Mouse (Mus musculus) midbrain, embryonic 10.5 days (tissue): ENCODE results near the gene Wdr91. TPM values are rescaled to one million over a fixed set of nuclear protein-coding genes. Genes with fewer than 3 reads are reported as not detected.
A peak's percentile ranks its signal among the peaks of the same experiment; 100 is the strongest.

Experiments
- DNase-seq: peaks from one replicate; pipeline ENCODE4 v3.0.0-alpha.2; 2017; ENCODE audit warnings: low spot score
- H3K27ac ChIP-seq: fragments of 300-500 bp; sonication (generic); replicated peaks from 2 replicates; pipeline ENCODE4 v1.5.1; 2016; ENCODE audit warnings: mild to moderate bottlenecking
- H3K27me3 ChIP-seq: fragments of 300-500 bp; sonication (generic); 2 replicates; pipeline ENCODE4 v1.6.1; 2016; ENCODE audit warnings: low read depth, mild to moderate bottlenecking; ENCODE audit not compliant: poor library complexity, severe bottlenecking
- H3K36me3 ChIP-seq: fragments of 300-500 bp; sonication (generic); 2 replicates; pipeline ENCODE4 v1.6.1; 2016; ENCODE audit warnings: mild to moderate bottlenecking, moderate library complexity
- H3K4me1 ChIP-seq: fragments of 300-500 bp; sonication (generic); 2 replicates; pipeline ENCODE4 v1.6.1; 2016
- H3K4me3 ChIP-seq: fragments of 300-500 bp; sonication (generic); 2 replicates; pipeline ENCODE4 v1.5.1; 2016; ENCODE audit warnings: mild to moderate bottlenecking, moderate library complexity
- H3K9me3 ChIP-seq: fragments of 300-500 bp; sonication (generic); replicated peaks from 2 replicates; pipeline ENCODE4 v1.6.1; 2016; ENCODE audit warnings: mild to moderate bottlenecking
- WGBS: fragments of 180-500 bp; shearing (Covaris S2); methylation state at CpG from one replicate; pipeline ENCODE4 v1.1.7; 2016; 5-methylcytosine and 5-hydroxymethylcytosine counted together
- polyA plus RNA-seq: library from polyadenylated mRNA; unstranded; fragments of >200 nt; fragmentation: Nextera tagmentation; extraction: Ambion mirVana; gene quantifications from 2 replicates; pipeline ENCODE4 v1.2.1, GENCODE M21; 2016

Gene Wdr91
- polyA plus RNA-seq, 1 experiment from 2014 or later, result 11.4 TPM

- DNase-seq, result no peak
- WGBS, result 88% methylated on average over 8 of the region's 8 CpGs
- Histone ChIP-seq H3K4me1 (peaks cover 15% of the 10 kb centered on the region), H3K9me3 (no peaks in the 10 kb centered on the region), H3K27me3 (no peaks in the 10 kb centered on the region), H3K27ac (no peak overlapping the region), H3K4me3 (no peak overlapping the region), H3K36me3 (no peaks in the 10 kb centered on the region)
Measured at GRCm38 (mm10) chr6:34939451-34939850, 28.8 kb upstream of the Wdr91 start.

GRCm38 (mm10) chr6:34938929-34939325 lies 28.3 kb upstream of the Wdr91 start:
- Histone ChIP-seq H3K27ac (no peak overlapping the region), H3K36me3 (no peaks in the 10 kb centered on the region), H3K4me1 (peaks cover 11% of the 10 kb centered on the region), H3K27me3 (no peaks in the 10 kb centered on the region), H3K4me3 (no peak overlapping the region), H3K9me3 (no peaks in the 10 kb centered on the region)
- WGBS, result 51% methylated on average over 4 of the region's 4 CpGs
- DNase-seq, result no peak

- Histone ChIP-seq H3K27ac (no peak overlapping the region), H3K9me3 (no peaks in the 10 kb centered on the region), H3K4me1 (peaks cover 11% of the 10 kb centered on the region), H3K36me3 (no peaks in the 10 kb centered on the region), H3K4me3 (no peak overlapping the region), H3K27me3 (no peaks in the 10 kb centered on the region)
- DNase-seq, result no peak
- 79% methylated on average over 7 of the region's 7 CpGs for WGBS
Measured at GRCm38 (mm10) chr6:34938280-34938928, 27.7 kb upstream of the Wdr91 start.

GRCm38 (mm10) chr6:34936743-34937142 lies 26.1 kb upstream of the Wdr91 start:
- Histone ChIP-seq H3K36me3 (no peaks in the 10 kb centered on the region), H3K4me1 (peaks cover 10% of the 10 kb centered on the region), H3K27me3 (no peaks in the 10 kb centered on the region), H3K27ac (no peak overlapping the region), H3K9me3 (no peaks in the 10 kb centered on the region), H3K4me3 (no peak overlapping the region)
- 74% methylated on average over 5 of the region's 5 CpGs for WGBS
- no peak for DNase-seq

- H3K9me3 ChIP-seq, result no peaks in the 10 kb centered on the region
- no peak overlapping the region for H3K27ac ChIP-seq
- WGBS, result 81% methylated on average over 1 of the region's 1 CpGs
- H3K4me1 ChIP-seq, result no peaks in the 10 kb centered on the region
- no peaks in the 10 kb centered on the region for H3K27me3 ChIP-seq
- H3K4me3 ChIP-seq, result no peak overlapping the region
- no peak for DNase-seq
- H3K36me3 ChIP-seq, result no peaks in the 10 kb centered on the region
Measured at GRCm38 (mm10) chr6:34932633-34933032, 22.0 kb upstream of the Wdr91 start.

- no peak overlapping the region for H3K4me3 ChIP-seq
- H3K4me1 ChIP-seq, result no peaks in the 10 kb centered on the region
- H3K27me3 ChIP-seq, result no peaks in the 10 kb centered on the region
- no peak overlapping the region for H3K27ac ChIP-seq
- no peaks in the 10 kb centered on the region for H3K36me3 ChIP-seq
- no peak for DNase-seq
- WGBS, result 93% methylated on average over 8 of the region's 8 CpGs
- H3K9me3 ChIP-seq, result no peaks in the 10 kb centered on the region
Measured at GRCm38 (mm10) chr6:34927594-34927993, 16.9 kb upstream of the Wdr91 start.

- 48% methylated on average over 4 of the region's 4 CpGs for WGBS
- Histone ChIP-seq H3K9me3 (no peaks in the 10 kb centered on the region), H3K27ac (no peak overlapping the region), H3K4me1 (no peaks in the 10 kb centered on the region), H3K36me3 (no peaks in the 10 kb centered on the region), H3K4me3 (no peak overlapping the region), H3K27me3 (no peaks in the 10 kb centered on the region)
- peak; percentile 76 for DNase-seq
Measured at GRCm38 (mm10) chr6:34927156-34927555, 16.5 kb upstream of the Wdr91 start.

GRCm38 (mm10) chr6:34921941-34922340 lies 11.3 kb upstream of the Wdr91 start:
- Histone ChIP-seq H3K27ac (no peak overlapping the region), H3K36me3 (no peaks in the 10 kb centered on the region), H3K4me1 (no peaks in the 10 kb centered on the region), H3K4me3 (no peak overlapping the region), H3K27me3 (no peaks in the 10 kb centered on the region), H3K9me3 (no peaks in the 10 kb centered on the region)
- 47% methylated on average over 14 of the region's 14 CpGs for WGBS
- DNase-seq, result peak; percentile 45

GRCm38 (mm10) chr6:34920631-34921030 lies 10.0 kb upstream of the Wdr91 start:
- H3K27me3 ChIP-seq, result no peaks in the 10 kb centered on the region
- no peaks in the 10 kb centered on the region for H3K4me1 ChIP-seq
- WGBS, result 96% methylated on average over 12 of the region's 12 CpGs
- no peaks in the 10 kb centered on the region for H3K9me3 ChIP-seq
- no peak for DNase-seq
- H3K4me3 ChIP-seq, result no peak overlapping the region
- no peaks in the 10 kb centered on the region for H3K36me3 ChIP-seq
- no peak overlapping the region for H3K27ac ChIP-seq

GRCm38 (mm10) chr6:34919956-34920355 lies 9.3 kb upstream of the Wdr91 start, which contains the start of gene Stra8:
Stra8 (plus strand) TSS chr6:34920163.
- H3K4me1 ChIP-seq, result no peaks in the 10 kb centered on the region
- no peaks in the 10 kb centered on the region for H3K27me3 ChIP-seq
- no peaks in the 10 kb centered on the region for H3K36me3 ChIP-seq
- DNase-seq, result no peak
- H3K4me3 ChIP-seq, result no peak within 1 kb of the TSS
- no peak within 1 kb of the TSS for H3K27ac ChIP-seq
- H3K9me3 ChIP-seq, result no peaks in the 10 kb centered on the region
- 56% methylated on average over 10 of the region's 10 CpGs for WGBS

GRCm38 (mm10) chr6:34919146-34919545 lies 8.5 kb upstream of the Wdr91 start:
- WGBS, result 79% methylated on average over 7 of the region's 7 CpGs
- no peak for DNase-seq
- no peaks in the 10 kb centered on the region for H3K9me3 ChIP-seq
- H3K36me3 ChIP-seq, result no peaks in the 10 kb centered on the region
- H3K4me1 ChIP-seq, result no peaks in the 10 kb centered on the region
- no peak overlapping the region for H3K27ac ChIP-seq
- H3K27me3 ChIP-seq, result no peaks in the 10 kb centered on the region
- no peak overlapping the region for H3K4me3 ChIP-seq

GRCm38 (mm10) chr6:34914462-34914861 lies 3.8 kb upstream of the Wdr91 start:
- Histone ChIP-seq H3K4me1 (peaks cover 12% of the 10 kb centered on the region), H3K36me3 (no peaks in the 10 kb centered on the region), H3K27ac (no peak overlapping the region), H3K9me3 (no peaks in the 10 kb centered on the region), H3K4me3 (no peak overlapping the region), H3K27me3 (no peaks in the 10 kb centered on the region)
- no peak for DNase-seq
- 89% methylated on average over 3 of the region's 3 CpGs for WGBS

GRCm38 (mm10) chr6:34913341-34914040 lies 2.8 kb upstream of the Wdr91 start:
- WGBS, result 84% methylated on average over 13 of the region's 13 CpGs
- Histone ChIP-seq H3K4me3 (no peak overlapping the region), H3K36me3 (peaks cover 8% of the 10 kb centered on the region; the same call in 1 of the 2 replicates), H3K27me3 (no peaks in the 10 kb centered on the region), H3K27ac (no peak overlapping the region), H3K9me3 (no peaks in the 10 kb centered on the region), H3K4me1 (peaks cover 15% of the 10 kb centered on the region)
- DNase-seq, result no peak
